Mouse (Mus musculus) adrenal gland, adult (tissue): ENCODE measurements at regions not wholly inside any gene's neighbourhood (a gene's known extent, or its start where the extent isn't known, plus 50 kb on each side); places are given as distances from the start of the nearest gene placed in this dataset.

Source experiments
- DNase-seq, 2 experiments: peaks; one replicate each; pipeline ENCODE4 v3.0.0; 2022 to 2023; ENCODE audit warnings: low spot score in 1 of 2; ENCODE audit not compliant: inconsistent age in 2 of 2

DNA sequence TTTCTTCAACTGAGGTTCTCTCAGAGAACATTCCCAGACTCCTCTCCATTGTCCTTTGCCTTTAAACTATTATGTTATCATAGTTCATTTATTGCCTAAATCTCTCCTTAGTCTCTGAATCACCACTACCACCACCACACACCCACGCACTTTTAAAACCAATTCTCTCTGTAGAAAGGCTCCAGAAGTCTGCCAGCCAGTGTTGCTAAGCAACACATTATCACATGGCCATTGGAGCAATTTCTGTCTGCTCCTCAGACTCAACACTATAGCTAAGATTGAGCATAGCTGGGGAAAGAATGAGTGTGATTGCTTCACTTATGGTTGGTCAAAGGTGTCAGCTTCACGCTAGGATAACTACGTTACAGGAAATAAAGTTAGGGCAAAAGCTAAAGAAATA is 59.3 kb downstream of the Trap1a start:
- DNase-seq: peak in 1 of 2 experiments; percentile 20

DNA sequence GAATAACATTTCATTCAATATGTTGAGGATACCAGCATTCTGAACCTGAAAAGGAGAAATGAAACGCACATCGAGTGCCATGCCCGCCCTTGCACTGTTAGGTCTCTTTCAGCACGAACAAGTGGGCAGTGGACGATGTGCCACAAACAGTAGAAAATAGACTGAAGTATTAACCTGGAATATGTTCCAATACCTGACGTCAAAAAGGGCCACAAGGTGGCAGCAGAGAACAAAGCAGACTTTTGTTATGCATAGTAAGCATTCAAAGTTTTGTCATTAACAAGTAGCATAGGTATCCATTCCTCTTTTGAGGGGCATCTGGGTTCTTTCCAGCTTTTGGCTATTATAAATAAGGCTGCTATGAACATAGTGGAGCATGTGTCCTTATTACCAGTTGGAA is 63.5 kb upstream of the D330045A20Rik start:
- DNase-seq: peak; percentile 27 to 84

DNA sequence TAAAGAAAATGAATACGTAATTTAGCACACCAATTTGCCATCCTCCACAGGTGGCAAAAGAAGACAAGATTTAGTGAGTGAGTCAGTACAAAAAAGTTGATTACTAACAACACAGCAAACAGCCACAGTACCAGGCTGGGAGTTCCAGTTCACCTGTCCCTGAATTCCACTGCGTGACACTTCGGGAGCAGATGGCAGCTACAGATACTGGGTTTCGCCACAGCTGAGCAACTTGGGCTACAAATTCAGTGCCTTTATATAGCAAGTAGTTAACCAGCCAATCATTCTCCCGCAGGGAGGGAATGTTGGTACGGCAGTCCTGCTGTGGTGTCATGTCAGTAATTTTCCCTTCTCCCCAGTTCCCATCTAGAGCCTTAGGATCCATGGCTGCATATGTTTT is 60.3 kb upstream of the D330045A20Rik start:
- DNase-seq: no peak

DNA sequence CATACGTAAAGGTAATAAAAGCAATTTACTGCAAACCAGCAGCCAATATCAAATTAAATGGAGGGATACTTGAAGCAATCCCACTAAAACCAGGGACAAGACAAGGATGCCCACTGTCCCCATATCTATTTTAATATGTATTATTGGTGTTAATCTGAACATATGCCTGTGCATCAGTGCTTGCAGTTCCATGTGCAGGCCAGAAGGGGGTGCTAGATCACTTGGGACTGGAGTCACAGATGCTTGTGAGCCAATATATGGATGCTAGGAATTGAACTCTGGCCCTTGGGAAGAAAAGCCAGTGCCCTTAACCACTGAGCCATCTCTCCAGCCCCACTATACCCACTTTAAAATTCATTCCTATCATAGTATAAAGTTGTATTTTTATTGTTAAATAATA is 55.9 kb upstream of the D330045A20Rik start:
- no peak for DNase-seq
